Mouse (Mus musculus): ENCODE results near the gene Lrmda.

- TF ChIP-seq CTCF (IDR thresholded peaks at IDR 0.05; ENCODE audit: low read depth, low read length) (no peak), POLR2A (IDR thresholded peaks at IDR 0.05; ENCODE audit: extremely low read depth, insufficient read depth, low read length) (no peak)
Measured at GRCm38 (mm10) chr14:23095158-23096016, 1075.9 kb downstream of the Lrmda start.

Measured in liver, adult 2 months (tissue).